15 mouse cellular contexts compared by ENCODE assay signal in the genomic region with DNA sequence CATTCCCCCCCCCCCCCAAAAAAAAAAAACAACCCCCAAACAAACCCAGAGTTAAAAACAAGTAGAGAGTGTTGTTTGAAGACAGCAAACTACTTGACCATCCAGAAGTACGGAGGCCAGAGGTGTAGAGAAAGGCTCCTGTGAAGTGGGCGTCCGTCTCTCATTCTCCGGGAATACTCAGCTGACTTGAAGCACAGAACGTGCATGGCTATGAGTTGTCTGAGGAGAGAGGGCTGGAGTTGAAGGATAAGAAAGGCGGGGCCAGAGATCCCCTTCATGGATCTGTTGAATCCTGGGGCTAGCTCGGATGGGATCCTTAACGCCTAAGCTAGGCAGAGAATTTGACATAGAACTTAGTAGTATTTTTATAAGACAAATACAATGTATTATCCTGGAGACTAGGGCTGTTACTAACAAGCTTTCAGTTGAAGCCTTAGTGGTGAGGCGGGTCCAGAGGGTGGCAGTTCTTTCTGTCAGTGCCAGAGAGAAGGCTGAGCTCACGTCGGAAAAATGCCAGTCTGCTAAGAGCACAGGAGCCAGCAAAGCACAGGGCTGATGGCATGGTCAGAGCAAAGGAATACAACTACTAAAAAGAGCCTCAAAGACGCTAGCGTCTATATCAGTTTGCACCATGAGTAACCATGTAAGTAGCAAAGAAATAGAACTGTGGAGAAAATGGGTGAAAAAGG. TPM values are rescaled to one million over a fixed set of nuclear protein-coding genes. Genes with fewer than 3 reads are reported as not detected.
A peak's percentile ranks its signal among the peaks of the same experiment; 100 is the strongest.
DNase-seq lines count a peak whose midpoint lies in the region; ATAC-seq lines count a peak whose summit lies in the region.
"Had no signal": no experiment of that assay in that cellular context is flagged by ENCODE, and none has a peak within 500 bp of the region (broad histone marks: within the 10 kb centered on the region; RNA-seq: fewer than 3 reads in every experiment).

No protein-coding gene starts in this region.

- H3K9ac ChIP-seq in heart, embryonic 14.5 days (ENCODE audit: low read length): peak overlapping the region; percentile 52
- H3K9ac ChIP-seq: liver, embryonic 15.5 days had no signal

- WGBS in heart, embryonic 14.5 days: 14% methylated on average over 13 of the region's 13 CpGs
- whole genome bisulfite sequencing in embryonic facial prominence, embryonic 10.5 days: 80% methylated on average over 13 of the region's 13 CpGs

- H3K27me3 ChIP-seq in heart, embryonic 14.5 days (ENCODE audit: control insufficient read depth, insufficient read depth, low read length): no peaks in the 10 kb centered on the region
- H3K27me3 ChIP-seq in embryonic facial prominence, embryonic 10.5 days (replicated peaks; ENCODE audit: low read depth, poor library complexity, severe bottlenecking): no peaks in the 10 kb centered on the region
- H3K27me3 ChIP-seq: liver, embryonic 15.5 days had no signal

- H3K27ac ChIP-seq in heart, embryonic 14.5 days (replicated peaks in 1 of 2; ENCODE audit: control insufficient read depth in 1 of 2, insufficient read depth in 1 of 2, low read depth in 2 of 2, low read length in 2 of 2): peak overlapping the region; percentile 78 to 82
- H3K27ac ChIP-seq in embryonic facial prominence, embryonic 10.5 days (replicated peaks): no peak overlapping the region
- H3K27ac ChIP-seq: heart, adult 2 months; liver, embryonic 15.5 days; midbrain, embryonic 10.5 days had no signal

- H3K4me3 ChIP-seq in heart, embryonic 14.5 days (ENCODE audit: control insufficient read depth in 1 of 2, insufficient read depth in 1 of 2, low read depth in 1 of 2, low read length in 2 of 2): 0 out of 4 replicates have a peak overlapping the region, but pooled peaks of 1 of the 2 experiments have one; percentile 3
- no peak overlapping the region for H3K4me3 ChIP-seq in embryonic facial prominence, embryonic 10.5 days
- H3K4me3 ChIP-seq: heart, adult 2 months; liver, embryonic 15.5 days; midbrain, embryonic 10.5 days had no signal

- H3K4me2 ChIP-seq in heart, embryonic 14.5 days (ENCODE audit: low read length): peak overlapping the region; percentile 57
- H3K4me2 ChIP-seq: liver, embryonic 15.5 days had no signal

- ATAC-seq in heart, embryonic 14.5 days (ENCODE audit: insufficient number of reproducible peaks, insufficient read depth, low FRiP score, low read depth): peak; percentile 64; the same call in 1 of the 2 replicates
- ATAC-seq in cerebellum, adult (ENCODE audit: insufficient number of reproducible peaks, low FRiP score, low TSS enrichment): no peak
- ATAC-seq: forebrain, embryonic 14.5 days; intestine, embryonic 16.5 days had no signal

- H3K9me3 ChIP-seq in heart, embryonic 14.5 days (ENCODE audit: control insufficient read depth, low read length): no peaks in the 10 kb centered on the region
- H3K9me3 ChIP-seq in embryonic facial prominence, embryonic 10.5 days: no peaks in the 10 kb centered on the region
- H3K9me3 ChIP-seq: liver, embryonic 15.5 days; midbrain, embryonic 10.5 days had no signal

- peaks cover 30% of the 10 kb centered on the region for H3K36me3 ChIP-seq in heart, embryonic 14.5 days (ENCODE audit: control insufficient read depth, insufficient read depth, low read length)
- peaks cover 30% of the 10 kb centered on the region for H3K36me3 ChIP-seq in embryonic facial prominence, embryonic 10.5 days (replicated peaks)

- H3K4me1 ChIP-seq in heart, embryonic 14.5 days (ENCODE audit: control insufficient read depth in 2 of 2, insufficient read depth in 2 of 2, low read length in 2 of 2): peaks cover 7 to 22% of the 10 kb centered on the region in 2 experiments
- H3K4me1 ChIP-seq in embryonic facial prominence, embryonic 10.5 days: no peaks in the 10 kb centered on the region
- H3K4me1 ChIP-seq: midbrain, embryonic 10.5 days had no signal

- DNase-seq in adrenal gland, adult 2 months: peak; percentile 56
- DNase-seq in adrenal gland, adult 18-20 months (ENCODE audit: low spot score in 2 of 2): no peak
- peak; percentile 17 for DNase-seq in gastrocnemius, postnatal 10 days
- DNase-seq in lung, postnatal 25 days (ENCODE audit: low spot score): peak; percentile 32
- no peak for DNase-seq in urinary bladder, postnatal 4 days (ENCODE audit: low spot score in 2 of 2)
- DNase-seq in embryonic facial prominence, embryonic 10.5 days (ENCODE audit: low spot score): no peak
- DNase-seq: cerebellum, postnatal 25 days; kidney, postnatal 36 days had no signal

RNA-seq across cellular contexts. Expression of gene Rictor, which starts 34.3 kb away (rescaled TPM):
- 10 to 100 TPM; 18.0 to 28.5 TPM for total RNA-seq in adrenal gland, adult 2 months (2021)
- polyA plus RNA-seq in adrenal gland, adult 2 months (2012; rRNA removed): 2.3 and 2.9 TPM in 2 replicates
- total RNA-seq in adrenal gland, adult 18-20 months (2021): 10 to 100 TPM; 18.9 to 26.6 TPM
- total RNA-seq in gastrocnemius, postnatal 10 days (2021): 10 to 100 TPM; 11.0 to 14.5 TPM
- 30.2 and 33.9 TPM in 2 replicates for polyA plus RNA-seq in heart, embryonic 14.5 days (2014; fragmentation: Nextera tagmentation; extraction: Ambion mirVana)
- 35.4 and 35.8 TPM in 2 replicates for polyA plus RNA-seq in embryonic facial prominence, embryonic 10.5 days (2016; fragmentation: Nextera tagmentation; extraction: Ambion mirVana)

Comparison
In these comparisons a context has a peak if more than half of its experiments do, and no peak if none do; other contexts are left out.
1. DNase-seq: peak in adrenal gland, adult 2 months (single experiment), gastrocnemius, postnatal 10 days (single experiment) and lung, postnatal 25 days (single experiment); none in adrenal gland, adult 18-20 months (0 of 2), urinary bladder, postnatal 4 days (0 of 2) and embryonic facial prominence, embryonic 10.5 days (single experiment).